Mouse (Mus musculus) CH12.LX (cell line): ENCODE measurements around the gene Bnc2. TPM values are rescaled to one million over a fixed set of nuclear protein-coding genes. Genes with fewer than 3 reads are reported as not detected.

Source experiments
- DNase-seq: peaks from one replicate; pipeline ENCODE4 v3.0.0-alpha.2; 2013; ENCODE audit errors: extremely low read depth
- H3K27ac ChIP-seq: 2 replicates; pipeline ENCODE4 v1.5.1; 2012; ENCODE audit warnings: low read depth, mild to moderate bottlenecking, control low read depth, moderate library complexity; ENCODE audit not compliant: insufficient read depth
- H3K27me3 ChIP-seq: replicated peaks from 2 replicates; pipeline ENCODE3; 2012; ENCODE audit warnings: inconsistent platforms
- H3K36me3 ChIP-seq, 2 experiments: replicated peaks in 1 of 2; 2 replicates each; pipeline versions ENCODE3 to v1.6.1; 2012; ENCODE audit warnings: inconsistent platforms in 1 of 2, low read length in 1 of 2, mild to moderate bottlenecking in 1 of 2, mixed read lengths in 1 of 2, moderate library complexity in 1 of 2; ENCODE audit not compliant: control insufficient read depth in 1 of 2, insufficient read depth in 1 of 2
- H3K4me1 ChIP-seq, 2 experiments: 2 replicates each; pipeline ENCODE4 v1.6.1; 2012; ENCODE audit warnings: inconsistent platforms in 1 of 2, moderate library complexity in 1 of 2; ENCODE audit not compliant: insufficient read depth in 2 of 2, control insufficient read depth in 1 of 2
- H3K4me2 ChIP-seq: 2 replicates; pipeline ENCODE4 v1.6.1; 2012; ENCODE audit warnings: low read depth, mild to moderate bottlenecking, control low read depth; ENCODE audit not compliant: poor library complexity, insufficient read depth, severe bottlenecking
- H3K4me3 ChIP-seq, 3 experiments: fragments of 150-350 bp in 1 of 3; sonication (generic) in 1 of 3; replicated peaks in 1 of 3; 2 replicates each; pipeline versions ENCODE3 to v1.5.1; 2011 to 2012; ENCODE audit warnings: low read depth in 2 of 3, low read length in 2 of 3, mild to moderate bottlenecking in 2 of 3, moderate library complexity in 2 of 3, control low read depth in 1 of 3, improper control_type of control experiment in 1 of 3, inconsistent platforms in 1 of 3, mixed read lengths in 1 of 3; ENCODE audit not compliant: poor library complexity in 1 of 3
- H3K79me2 ChIP-seq: replicated peaks from 2 replicates; pipeline ENCODE4 v1.6.1; 2012; ENCODE audit warnings: mild to moderate bottlenecking, moderate library complexity; ENCODE audit not compliant: control insufficient read depth, poor library complexity, insufficient read depth, severe bottlenecking; ENCODE audit errors: extremely low read depth
- H3K9ac ChIP-seq: 2 replicates; pipeline ENCODE4 v1.6.1; 2012; ENCODE audit warnings: low read depth, mild to moderate bottlenecking, control low read depth, moderate library complexity; ENCODE audit not compliant: insufficient read depth
- H3K9me3 ChIP-seq: replicated peaks from 2 replicates; pipeline ENCODE3; 2012; ENCODE audit warnings: low read length, inconsistent platforms, mixed read lengths
- BHLHE40 ChIP-seq: IDR thresholded peaks from 2 replicates; pipeline ENCODE4 v1.6.1; 2011; ENCODE audit warnings: mild to moderate bottlenecking, low read depth, low read length, improper control_type of control experiment
- CHD1 ChIP-seq: IDR thresholded peaks from 2 replicates; pipeline ENCODE4 v1.6.1; 2012; ENCODE audit warnings: low read depth, low read length, improper control_type of control experiment, inconsistent platforms
- CTCF ChIP-seq, 2 experiments: IDR thresholded peaks in 1 of 2; conservative IDR thresholded peaks in 1 of 2; 2 replicates each; pipeline ENCODE4 v1.5.1; 2011 to 2012; ENCODE audit warnings: low read depth in 2 of 2, low read length in 2 of 2, improper control_type of control experiment in 1 of 2, inconsistent platforms in 1 of 2, mild to moderate bottlenecking in 1 of 2, moderate library complexity in 1 of 2
- ELF1 ChIP-seq: IDR thresholded peaks from 2 replicates; pipeline ENCODE4 v1.6.1; 2014; ENCODE audit warnings: low read depth, mild to moderate bottlenecking, inconsistent platforms, low read length, improper control_type of control experiment
- GABPA ChIP-seq: IDR thresholded peaks from 2 replicates; pipeline ENCODE4 v1.6.1; 2012; ENCODE audit warnings: low read depth, low read length, improper control_type of control experiment, inconsistent platforms; ENCODE audit not compliant: insufficient replicate concordance
- IRF4 ChIP-seq: IDR thresholded peaks from 2 replicates; pipeline ENCODE4 v1.6.1; 2014; ENCODE audit warnings: low read depth, mild to moderate bottlenecking, inconsistent platforms, low read length, improper control_type of control experiment
- JUN ChIP-seq: IDR thresholded peaks from 2 replicates; pipeline ENCODE4 v1.6.1; 2011; ENCODE audit warnings: low read depth, mild to moderate bottlenecking, low read length, improper control_type of control experiment, moderate library complexity; ENCODE audit not compliant: insufficient read depth
- KAT2A ChIP-seq: IDR thresholded peaks from 2 replicates; pipeline ENCODE4 v1.6.1; 2012; ENCODE audit warnings: low read length, improper control_type of control experiment, inconsistent platforms; ENCODE audit not compliant: insufficient replicate concordance
- MAFK ChIP-seq: IDR thresholded peaks from 2 replicates; pipeline ENCODE4 v1.6.1; 2011; ENCODE audit warnings: low read length, improper control_type of control experiment; ENCODE audit not compliant: insufficient replicate concordance
- MEF2A ChIP-seq: IDR thresholded peaks from 2 replicates; pipeline ENCODE4 v1.6.1; 2014; ENCODE audit warnings: low read depth, mild to moderate bottlenecking, inconsistent platforms, low read length, improper control_type of control experiment, borderline replicate concordance
- MYC ChIP-seq: IDR thresholded peaks from 2 replicates; pipeline ENCODE4 v1.6.1; 2011; ENCODE audit warnings: low read depth, mild to moderate bottlenecking, improper control_type of control experiment, low read length
- NELFE ChIP-seq: IDR thresholded peaks from 2 replicates; pipeline ENCODE4 v1.6.1; 2011; ENCODE audit warnings: low read depth, low read length, improper control_type of control experiment
- NRF1 ChIP-seq: IDR thresholded peaks from 2 replicates; pipeline ENCODE4 v1.6.1; 2014; ENCODE audit warnings: low read depth, mild to moderate bottlenecking, inconsistent platforms, low read length, improper control_type of control experiment, moderate library complexity
- POLR2A ChIP-seq: IDR thresholded peaks from 2 replicates; pipeline ENCODE4 v1.6.1; 2011; ENCODE audit warnings: low read depth, mild to moderate bottlenecking, improper control_type of control experiment, low read length
- POLR2AphosphoS2 ChIP-seq: IDR thresholded peaks from 2 replicates; pipeline ENCODE4 v1.6.1; 2011; ENCODE audit warnings: low read depth, low read length, improper control_type of control experiment
- RAD21 ChIP-seq: IDR thresholded peaks from 2 replicates; pipeline ENCODE4 v1.6.1; 2011; ENCODE audit warnings: low read depth, mild to moderate bottlenecking, low read length, improper control_type of control experiment, moderate library complexity
- RCOR1 ChIP-seq: conservative IDR thresholded peaks from 2 replicates; pipeline ENCODE4 v1.6.1; 2012; ENCODE audit warnings: low read depth, mild to moderate bottlenecking, inconsistent platforms, low read length, improper control_type of control experiment
- SIN3A ChIP-seq: IDR thresholded peaks from 2 replicates; pipeline ENCODE4 v1.6.1; 2012; ENCODE audit warnings: low read length, improper control_type of control experiment, inconsistent platforms
- SMC3 ChIP-seq: IDR thresholded peaks from 2 replicates; pipeline ENCODE4 v1.6.1; 2011; ENCODE audit warnings: low read depth, low read length, improper control_type of control experiment
- TBP ChIP-seq: conservative IDR thresholded peaks from 2 replicates; pipeline ENCODE4 v1.6.1; 2011; ENCODE audit warnings: low read depth, low read length, improper control_type of control experiment
- UBTF ChIP-seq: IDR thresholded peaks from 2 replicates; pipeline ENCODE4 v1.6.1; 2012; ENCODE audit warnings: low read depth, mild to moderate bottlenecking, inconsistent platforms, low read length, improper control_type of control experiment, moderate library complexity
- USF2 ChIP-seq: conservative IDR thresholded peaks from 2 replicates; pipeline ENCODE4 v1.6.1; 2011; ENCODE audit warnings: low read depth, low read length, improper control_type of control experiment
- ZC3H11A ChIP-seq: IDR thresholded peaks from 2 replicates; pipeline ENCODE4 v1.6.1; 2012; ENCODE audit warnings: low read depth, mild to moderate bottlenecking, inconsistent platforms, low read length, improper control_type of control experiment
- ZKSCAN1 ChIP-seq: IDR thresholded peaks from 2 replicates; pipeline ENCODE4 v1.6.1; 2012; ENCODE audit warnings: low read depth, inconsistent platforms, low read length, improper control_type of control experiment, borderline replicate concordance
- ZMIZ1 ChIP-seq: IDR thresholded peaks from 2 replicates; pipeline ENCODE4 v1.6.1; 2012; ENCODE audit warnings: low read depth, mild to moderate bottlenecking, inconsistent platforms, low read length, improper control_type of control experiment
- ZNF384 ChIP-seq: IDR thresholded peaks from 2 replicates; pipeline ENCODE4 v1.6.1; 2012; ENCODE audit warnings: low read depth, low read length, improper control_type of control experiment, inconsistent platforms
- dilution Hi-C: fragments of 300-500 bp; cut with MboI; formaldehyde crosslinking; loops from 2 replicates; pipeline ENCODE4 v1.14.3; 2020; ENCODE audit warnings: low sequenced_read_pairs; ENCODE audit not compliant: extremely low pct_unique_long_range_greater_than_20kb, extremely low pct_ligation_motif_present
- in situ Hi-C: fragments of 300-500 bp; cut with MboI; formaldehyde crosslinking; loops from 3 replicates; pipeline ENCODE4 v1.14.3; 2019; ENCODE audit warnings: low sequenced_read_pairs, low pct_ligation_motif_present, low pct_unique_long_range_greater_than_20kb, mixed read lengths
- polyA plus RNA-seq: library from polyadenylated mRNA; unstranded; fragments of >175 nt; gene quantifications from 2 replicates; pipeline ENCODE4 v1.2.1, GENCODE M21; 2012; ENCODE audit warnings: low read depth; ENCODE audit not compliant: insufficient read length
- total RNA-seq, 2 experiments: library from RNA; depleted of rRNA; stranded (reverse); fragments of 300-350 nt in 1 of 2; fragments of >200 nt in 1 of 2; gene quantifications; 2 replicates each; pipeline ENCODE4 v1.2.3; 2012 to 2014

Bnc2 gene
- total and polyA plus RNA-seq, 3 experiments: not detected

DNA sequence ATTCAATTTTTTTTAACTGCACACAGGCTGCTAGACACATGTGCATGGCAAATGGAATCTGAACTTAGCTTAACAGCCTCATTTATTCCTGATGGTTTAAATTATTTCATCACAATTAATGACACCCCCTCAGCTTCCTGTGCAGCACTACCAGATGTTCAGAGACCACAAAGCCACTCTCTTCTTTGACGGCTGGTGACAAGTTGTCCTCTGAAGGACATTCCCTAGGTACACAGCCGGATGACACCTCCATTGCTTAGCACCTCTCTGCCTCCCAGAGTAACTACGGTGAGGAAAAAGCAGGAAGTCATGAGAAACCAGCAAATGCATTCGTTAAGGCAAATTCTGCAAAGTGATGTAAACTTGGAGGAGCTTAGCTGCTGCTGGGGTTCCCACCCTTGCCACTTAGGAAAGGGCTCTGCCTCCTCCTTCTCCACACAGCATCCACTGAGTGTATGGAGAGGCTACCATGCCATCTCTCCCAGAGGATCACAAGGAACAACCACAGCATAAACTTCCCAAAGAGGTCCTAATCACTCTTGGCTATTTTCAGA, 174.2 kb downstream of the Bnc2 start:
- H3K9ac ChIP-seq: no peak overlapping the region
- H3K4me3 ChIP-seq: no peak overlapping the region
- H3K4me1 ChIP-seq: no peaks in the 10 kb centered on the region
- H3K36me3 ChIP-seq: no peaks in the 10 kb centered on the region
- H3K79me2 ChIP-seq: no peaks in the 10 kb centered on the region
- no peak overlapping the region for H3K4me2 ChIP-seq
- DNase-seq: no peak
- dilution Hi-C loops (no loop called here), in situ Hi-C loops (no loop called here)
- peaks cover 47% of the 10 kb centered on the region for H3K9me3 ChIP-seq
- no peak overlapping the region for H3K27ac ChIP-seq
- TF ChIP-seq RAD21 (no peak), BHLHE40 (no peak), ZC3H11A (no peak), CTCF (conservative IDR thresholded peaks at IDR 0.05 in 1 of 2, IDR thresholded peaks at IDR 0.05 in 1 of 2; ENCODE audit: low read depth in 2 of 2, low read length in 2 of 2) (no peak), CHD1 (no peak), ZMIZ1 (no peak), JUN (no peak), RCOR1 (no peak), NRF1 (no peak), MYC (no peak), POLR2A (no peak), ZNF384 (no peak), TBP (no peak), USF2 (no peak), UBTF (no peak), MAFK (no peak), GABPA (no peak)
- H3K27me3 ChIP-seq: no peaks in the 10 kb centered on the region

- Histone ChIP-seq H3K4me1 (no peaks in the 10 kb centered on the region), H3K9me3 (peaks cover 42% of the 10 kb centered on the region), H3K4me2 (no peak overlapping the region), H3K4me3 (no peak overlapping the region), H3K79me2 (no peaks in the 10 kb centered on the region), H3K27ac (no peak overlapping the region), H3K27me3 (no peaks in the 10 kb centered on the region), H3K9ac (no peak overlapping the region), H3K36me3 (no peaks in the 10 kb centered on the region)
- dilution Hi-C loops: no loop called here
- no peak for DNase-seq
- in situ Hi-C loops: no loop called here
- no peak for TF ChIP-seq SIN3A
- no peak for TF ChIP-seq BHLHE40
- TF ChIP-seq NELFE: no peak
- TF ChIP-seq TBP: no peak
- TF ChIP-seq USF2: no peak
- no peak for TF ChIP-seq ZKSCAN1
- TF ChIP-seq KAT2A: no peak
- no peak for TF ChIP-seq MEF2A
- no peak for TF ChIP-seq GABPA
- no peak for TF ChIP-seq RCOR1
- no peak for TF ChIP-seq MYC
- TF ChIP-seq IRF4: no peak
- TF ChIP-seq ELF1: no peak
- no peak for TF ChIP-seq POLR2AphosphoS2
- no peak for TF ChIP-seq SMC3
- no peak for TF ChIP-seq MAFK
- no peak for TF ChIP-seq UBTF
- TF ChIP-seq NRF1: no peak
These were observed 174.8 kb downstream of the Bnc2 start for GRCm38 (mm10) chr4:84500259-84500658.
